Mouse (Mus musculus) lung, embryonic 14.5 days (tissue): ENCODE results near the gene Grm4. TPM values are rescaled to one million over a fixed set of nuclear protein-coding genes. Genes with fewer than 3 reads are reported as not detected.

Experiments used
- ATAC-seq: fragments of 200-750 bp; cut with Nextera tagmentation; 2 replicates; pipeline ENCODE4 v1.8.0; 2017; ENCODE audit warnings: mild to moderate bottlenecking, moderate TSS enrichment, moderate library complexity; ENCODE audit not compliant: insufficient read depth
- DNase-seq: peaks from one replicate; pipeline ENCODE4 v3.0.0-alpha.2; 2015
- H3K27ac ChIP-seq: fragments of 300-500 bp; sonication (generic); 2 replicates; pipeline ENCODE4 v1.5.1; 2014; ENCODE audit warnings: low read depth, mild to moderate bottlenecking, moderate library complexity
- H3K27me3 ChIP-seq: fragments of 300-500 bp; sonication (generic); 2 replicates; pipeline ENCODE4 v1.6.1; 2014; ENCODE audit warnings: low read length, control low read depth; ENCODE audit not compliant: insufficient read depth
- H3K36me3 ChIP-seq: fragments of 300-500 bp; sonication (generic); 2 replicates; pipeline ENCODE4 v1.6.1; 2014; ENCODE audit warnings: control low read depth; ENCODE audit not compliant: insufficient read depth
- H3K4me1 ChIP-seq: fragments of 300-500 bp; sonication (generic); 2 replicates; pipeline ENCODE4 v1.6.1; 2014; ENCODE audit warnings: antibody characterized with exemption, control low read depth; ENCODE audit not compliant: insufficient read depth
- H3K4me2 ChIP-seq: fragments of 300-500 bp; sonication (generic); 2 replicates; pipeline ENCODE4 v1.6.1; 2014; ENCODE audit warnings: mild to moderate bottlenecking
- H3K4me3 ChIP-seq: fragments of 300-500 bp; sonication (generic); 2 replicates; pipeline ENCODE4 v1.5.1; 2014; ENCODE audit warnings: low read depth, low read length
- H3K9ac ChIP-seq: fragments of 300-500 bp; sonication (generic); 2 replicates; pipeline ENCODE4 v1.6.1; 2014
- H3K9me3 ChIP-seq: fragments of 300-500 bp; sonication (generic); 2 replicates; pipeline ENCODE4 v1.6.1; 2016; ENCODE audit warnings: low read depth, low read length, control low read depth
- CTCF ChIP-seq: IDR thresholded peaks from 2 replicates; pipeline ENCODE4 v1.5.1; 2016; ENCODE audit warnings: antibody characterized with exemption, low read depth
- WGBS: fragments of 180-500 bp; shearing (Covaris S2); extraction: QIAGEN DNeasy Blood & Tissue Kit; methylation state at CpG from one replicate; pipeline ENCODE4 v1.1.7; 2014; 5-methylcytosine and 5-hydroxymethylcytosine counted together
- polyA plus RNA-seq: library from polyadenylated mRNA; unstranded; fragments of >200 nt; fragmentation: Nextera tagmentation; extraction: Ambion mirVana; gene quantifications from 2 replicates; pipeline ENCODE4 v1.2.1, GENCODE M21; 2014

Gene Grm4
- polyA plus RNA-seq, 1 experiment from 2014 or later: 0.05 TPM

DNA sequence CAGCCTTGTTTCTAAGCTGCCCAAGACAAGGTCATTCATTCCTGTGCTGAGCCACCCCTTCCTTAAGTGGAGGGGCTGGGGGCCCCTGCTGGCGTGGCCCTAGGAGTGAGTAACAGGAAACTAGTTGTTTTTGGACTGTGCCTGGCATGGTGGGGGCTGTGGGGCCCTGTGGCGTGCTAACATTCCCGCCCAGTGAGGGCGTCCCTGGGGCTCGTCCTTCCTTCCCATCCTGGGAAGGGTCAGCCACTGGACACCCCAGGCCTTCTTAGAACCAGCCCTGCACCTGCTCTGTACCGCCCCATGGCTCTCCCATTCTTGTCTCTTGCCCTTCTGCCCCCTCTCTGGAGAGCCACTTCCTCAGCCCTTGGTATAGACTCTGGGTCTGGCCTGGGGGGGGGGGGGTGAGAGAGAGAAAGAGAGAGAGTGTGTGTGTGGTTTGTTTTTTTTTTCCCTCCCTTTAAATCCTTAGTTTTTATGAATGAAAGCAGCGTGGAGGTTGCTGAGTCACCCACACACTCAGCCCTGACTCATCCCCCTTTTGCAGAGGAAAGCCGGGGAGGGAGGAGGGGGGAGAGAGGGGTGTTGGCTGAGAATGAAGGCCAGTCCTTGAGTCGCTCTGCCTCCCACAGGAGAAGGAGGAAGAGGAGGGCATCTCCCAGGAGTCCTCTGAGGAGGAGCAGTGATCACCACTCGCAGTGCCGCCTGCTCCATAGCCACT, 40.8 kb upstream of the Grm4 start:
- Histone ChIP-seq H3K27ac (no peak overlapping the region), H3K9ac (no peak overlapping the region), H3K4me3 (no peak overlapping the region), H3K4me1 (peaks cover 15% of the 10 kb centered on the region; the same call in 1 of the 2 replicates), H3K27me3 (no peaks in the 10 kb centered on the region), H3K36me3 (peaks cover 22% of the 10 kb centered on the region), H3K9me3 (no peaks in the 10 kb centered on the region), H3K4me2 (no peak overlapping the region)
- WGBS: 54% methylated on average over 9 of the region's 11 CpGs
- no peak for DNase-seq
- ATAC-seq: no peak
- no peak for TF ChIP-seq CTCF

- H3K4me3 ChIP-seq: no peak overlapping the region
Measured at GRCm38 (mm10) chr17:27560926-27561480, 39.8 kb upstream of the Grm4 start.

GRCm38 (mm10) chr17:27559596-27559995, 38.4 kb upstream of the Grm4 start:
- Histone ChIP-seq H3K9me3 (no peaks in the 10 kb centered on the region), H3K4me1 (peaks cover 15% of the 10 kb centered on the region; the same call in 1 of the 2 replicates), H3K27me3 (no peaks in the 10 kb centered on the region), H3K4me2 (peak overlapping the region; percentile 89; the same call in 1 of the 2 replicates), H3K9ac (no peak overlapping the region), H3K4me3 (no peak overlapping the region), H3K27ac (no peak overlapping the region), H3K36me3 (peaks cover 22% of the 10 kb centered on the region)
- TF ChIP-seq CTCF: no peak
- ATAC-seq (no peak), DNase-seq (no peak)
- 58% methylated on average over 12 of the region's 12 CpGs for WGBS

More at GRCm38 (mm10) chr17:27560926-27561480, 39.8 kb upstream of the Grm4 start:
- Histone ChIP-seq H3K36me3 (peaks cover 22% of the 10 kb centered on the region), H3K27ac (no peak overlapping the region), H3K9me3 (no peaks in the 10 kb centered on the region), H3K4me1 (peaks cover 15% of the 10 kb centered on the region; the same call in 1 of the 2 replicates), H3K9ac (no peak overlapping the region), H3K27me3 (no peaks in the 10 kb centered on the region), H3K4me2 (no peak overlapping the region)
- no peak for TF ChIP-seq CTCF
- DNase-seq (no peak), ATAC-seq (no peak)
- WGBS: 80% methylated on average over 13 of the region's 13 CpGs

DNA sequence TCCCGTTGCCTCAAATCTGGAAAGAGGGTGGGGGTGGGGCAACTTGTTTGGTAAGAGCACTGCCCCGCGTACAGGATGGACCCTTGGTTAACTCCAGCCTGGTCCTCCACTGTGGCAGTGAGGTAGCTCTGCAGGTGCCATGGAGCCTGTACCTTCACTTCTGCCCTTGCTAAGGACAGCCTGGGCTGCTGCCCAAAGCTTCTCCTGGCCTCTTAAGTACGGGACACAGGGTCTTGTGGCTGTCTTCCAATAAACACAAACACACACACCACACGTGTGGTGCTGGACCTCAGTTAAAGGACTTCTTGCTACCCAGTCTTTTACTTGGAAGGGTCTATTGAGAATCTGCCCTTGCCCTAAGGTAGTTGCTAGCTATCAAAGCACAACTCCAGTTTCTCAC, 37.6 kb upstream of the Grm4 start:
- Histone ChIP-seq H3K27ac (no peak overlapping the region), H3K36me3 (peaks cover 22% of the 10 kb centered on the region), H3K9ac (peak overlapping the region; percentile 79), H3K27me3 (no peaks in the 10 kb centered on the region), H3K4me2 (peak overlapping the region; percentile 89), H3K4me3 (peak overlapping the region; percentile 82), H3K9me3 (no peaks in the 10 kb centered on the region), H3K4me1 (peaks cover 13% of the 10 kb centered on the region; the same call in 1 of the 2 replicates)
- DNase-seq (no peak), ATAC-seq (no peak)
- TF ChIP-seq CTCF: no peak
- 11% methylated on average over 5 of the region's 5 CpGs for WGBS

DNA sequence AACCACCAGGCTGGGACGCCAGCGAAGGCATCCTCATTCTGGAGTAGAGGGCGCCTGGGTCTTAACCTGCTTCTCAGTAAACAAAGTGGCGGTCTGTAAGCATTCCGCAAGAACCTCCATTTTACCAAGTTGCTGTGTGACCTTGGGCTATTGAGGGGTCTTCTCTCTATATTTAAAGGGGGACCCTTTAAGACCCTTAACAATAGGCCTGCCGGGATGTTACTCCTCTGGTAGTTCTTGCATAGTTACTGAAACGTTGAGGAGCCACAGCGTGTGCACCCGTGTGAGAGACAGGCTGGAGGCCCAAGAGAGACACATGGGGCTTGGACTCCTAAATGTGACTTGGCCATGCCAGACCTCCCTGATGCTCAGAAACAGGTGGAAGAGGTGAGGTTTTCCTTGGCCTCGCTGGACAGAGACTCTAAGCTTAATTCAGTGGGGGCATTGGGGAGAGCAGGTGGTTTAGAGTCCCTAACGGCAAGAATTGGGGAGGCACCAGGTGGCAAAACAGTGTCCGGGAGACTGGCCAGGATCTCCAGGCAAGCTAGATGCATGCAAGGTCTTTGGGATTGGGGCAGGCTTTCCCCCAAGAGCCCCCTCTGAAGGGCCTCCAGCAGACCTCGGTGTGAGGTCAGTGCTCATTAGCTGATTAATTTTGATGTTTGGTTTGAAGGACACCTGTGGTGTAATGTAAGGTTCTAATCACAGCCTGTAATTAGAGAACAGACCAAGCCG, 36.9 kb upstream of the Grm4 start:
- peak overlapping the region; percentile 96; the same call in 1 of the 2 replicates for H3K27ac ChIP-seq
- H3K4me3 ChIP-seq: peak overlapping the region; percentile 82
- ATAC-seq: no peak
- H3K4me1 ChIP-seq: peaks cover 13% of the 10 kb centered on the region; the same call in 1 of the 2 replicates
- H3K4me2 ChIP-seq: peak overlapping the region; percentile 89
- H3K9ac ChIP-seq: peak overlapping the region; percentile 79
- H3K36me3 ChIP-seq: peaks cover 22% of the 10 kb centered on the region
- WGBS: 5% methylated on average over 14 of the region's 14 CpGs
- no peak for DNase-seq
- H3K9me3 ChIP-seq: no peaks in the 10 kb centered on the region
- no peak for TF ChIP-seq CTCF
- no peaks in the 10 kb centered on the region for H3K27me3 ChIP-seq

- Histone ChIP-seq H3K27ac (peak overlapping the region; percentile 96), H3K36me3 (peaks cover 22% of the 10 kb centered on the region), H3K4me3 (peak overlapping the region; percentile 82), H3K9me3 (no peaks in the 10 kb centered on the region), H3K4me1 (peaks cover 13% of the 10 kb centered on the region; the same call in 1 of the 2 replicates), H3K9ac (peak overlapping the region; percentile 79), H3K27me3 (no peaks in the 10 kb centered on the region), H3K4me2 (peak overlapping the region; percentile 89)
- TF ChIP-seq CTCF: peak; percentile 34; the same call in 1 of the 2 replicates
- peak; percentile 9; the same call in 1 of the 2 replicates for ATAC-seq
- WGBS: under 1% methylated on average over 56 of the region's 75 CpGs
- DNase-seq: peak; percentile 82
Measured at GRCm38 (mm10) chr17:27557181-27557926, 36.2 kb upstream of the Grm4 start.
